Mouse (Mus musculus) midbrain, postnatal 0 days (tissue): ENCODE results near the gene Tet3. TPM values are rescaled to one million over a fixed set of nuclear protein-coding genes. Genes with fewer than 3 reads are reported as not detected.

Source experiments
- ATAC-seq: fragments of 200-750 bp; cut with Nextera tagmentation; 2 replicates; pipeline ENCODE4 v1.8.0; 2017; ENCODE audit warnings: moderate number of reproducible peaks, mild to moderate bottlenecking, moderate TSS enrichment, moderate library complexity; ENCODE audit not compliant: low FRiP score
- DNase-seq: peaks from one replicate; pipeline ENCODE4 v3.0.0-alpha.2; 2015; ENCODE audit warnings: low spot score
- H3K27ac ChIP-seq: fragments of 300-500 bp; sonication (generic); 2 replicates; pipeline ENCODE4 v1.5.1; 2014; ENCODE audit warnings: low read depth, mild to moderate bottlenecking, low read length, mixed read lengths
- H3K27me3 ChIP-seq: fragments of 300-500 bp; sonication (generic); 2 replicates; pipeline ENCODE4 v1.6.1; 2014; ENCODE audit warnings: low read length, control low read depth, mixed read lengths; ENCODE audit not compliant: insufficient read depth
- H3K36me3 ChIP-seq: fragments of 300-500 bp; sonication (generic); 2 replicates; pipeline ENCODE4 v1.6.1; 2014; ENCODE audit warnings: low read length, control low read depth, mixed read lengths; ENCODE audit not compliant: insufficient read depth
- H3K4me1 ChIP-seq: fragments of 300-500 bp; sonication (generic); 2 replicates; pipeline ENCODE4 v1.6.1; 2014; ENCODE audit warnings: mild to moderate bottlenecking, control low read depth, antibody characterized with exemption, low read length, mixed read lengths; ENCODE audit not compliant: insufficient read depth
- H3K4me2 ChIP-seq: fragments of 300-500 bp; sonication (generic); 2 replicates; pipeline ENCODE4 v1.6.1; 2014; ENCODE audit warnings: low read depth, mild to moderate bottlenecking, low read length, mixed read lengths; ENCODE audit not compliant: poor library complexity, severe bottlenecking
- H3K4me3 ChIP-seq: fragments of 300-500 bp; sonication (generic); 2 replicates; pipeline ENCODE4 v1.5.1; 2014; ENCODE audit warnings: low read depth, mild to moderate bottlenecking, low read length, moderate library complexity
- H3K9ac ChIP-seq: fragments of 300-500 bp; sonication (generic); replicated peaks from 2 replicates; pipeline ENCODE4 v1.6.1; 2014; ENCODE audit warnings: mild to moderate bottlenecking, low read length, moderate library complexity, mixed read lengths; ENCODE audit not compliant: poor library complexity, severe bottlenecking
- H3K9me3 ChIP-seq: fragments of 300-500 bp; sonication (generic); 2 replicates; pipeline ENCODE4 v1.6.1; 2016; ENCODE audit warnings: low read length, control low read depth
- CTCF ChIP-seq: IDR thresholded peaks from 2 replicates; pipeline ENCODE4 v1.5.1; 2016; ENCODE audit warnings: antibody characterized with exemption, mild to moderate bottlenecking
- WGBS: fragments of 180-500 bp; shearing (Covaris S2); extraction: QIAGEN DNeasy Blood & Tissue Kit; methylation state at CpG from one replicate; pipeline ENCODE4 v1.1.7; 2014; 5-methylcytosine and 5-hydroxymethylcytosine counted together
- polyA plus RNA-seq: library from polyadenylated mRNA; unstranded; fragments of >200 nt; fragmentation: Nextera tagmentation; extraction: Ambion mirVana; gene quantifications from 2 replicates; pipeline ENCODE4 v1.2.1, GENCODE M21; 2015
- total RNA-seq: library from RNA; depleted of rRNA; stranded (reverse); fragments of >200 nt; gene quantifications from 2 replicates; pipeline ENCODE4 v1.2.3, GENCODE M21; 2014

The Tet3 gene
- total and polyA plus RNA-seq, 2 experiments from 2014 or later, result 32.0 to 48.5 TPM

GRCm38 (mm10) chr6:83436547-83436946 lies 22.3 kb downstream of the Tet3 start:
- Histone ChIP-seq H3K27ac (no peak overlapping the region), H3K4me2 (no peak overlapping the region), H3K36me3 (no peaks in the 10 kb centered on the region), H3K4me1 (peaks cover 29% of the 10 kb centered on the region), H3K9me3 (no peaks in the 10 kb centered on the region), H3K9ac (no peak overlapping the region), H3K4me3 (no peak overlapping the region), H3K27me3 (no peaks in the 10 kb centered on the region)
- 70% methylated on average over 4 of the region's 4 CpGs for WGBS
- ATAC-seq (no peak), DNase-seq (no peak)
- TF ChIP-seq CTCF, result no peak

DNA sequence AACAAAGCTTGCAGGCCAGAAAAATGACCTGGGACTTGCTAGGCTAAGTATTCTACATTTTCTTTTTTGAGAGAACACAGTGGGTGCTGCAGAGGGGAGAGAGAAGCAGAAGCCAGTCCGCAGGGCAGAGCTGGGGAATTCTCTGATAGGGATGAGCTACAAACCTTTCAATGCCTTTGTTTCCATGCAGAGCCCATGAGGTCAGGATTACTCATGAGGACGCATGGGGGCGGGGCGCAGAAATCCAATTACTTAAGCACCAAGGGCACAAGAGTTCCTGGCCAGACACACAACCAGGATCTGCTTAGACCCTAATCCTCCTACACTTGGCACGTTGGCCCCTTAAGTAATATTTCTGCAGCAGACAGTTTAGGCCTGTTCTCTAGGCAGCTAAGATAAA lies 23.7 kb downstream of the Tet3 start:
- H3K27me3 ChIP-seq, result no peaks in the 10 kb centered on the region
- DNase-seq, result no peak
- no peaks in the 10 kb centered on the region for H3K9me3 ChIP-seq
- no peak overlapping the region for H3K9ac ChIP-seq
- ATAC-seq, result no peak
- H3K4me3 ChIP-seq, result no peak overlapping the region
- H3K36me3 ChIP-seq, result no peaks in the 10 kb centered on the region
- peaks cover 29% of the 10 kb centered on the region for H3K4me1 ChIP-seq
- 11% methylated on average over 5 of the region's 5 CpGs for WGBS
- no peak for TF ChIP-seq CTCF
- H3K4me2 ChIP-seq, result no peak overlapping the region
- H3K27ac ChIP-seq, result no peak overlapping the region

DNA sequence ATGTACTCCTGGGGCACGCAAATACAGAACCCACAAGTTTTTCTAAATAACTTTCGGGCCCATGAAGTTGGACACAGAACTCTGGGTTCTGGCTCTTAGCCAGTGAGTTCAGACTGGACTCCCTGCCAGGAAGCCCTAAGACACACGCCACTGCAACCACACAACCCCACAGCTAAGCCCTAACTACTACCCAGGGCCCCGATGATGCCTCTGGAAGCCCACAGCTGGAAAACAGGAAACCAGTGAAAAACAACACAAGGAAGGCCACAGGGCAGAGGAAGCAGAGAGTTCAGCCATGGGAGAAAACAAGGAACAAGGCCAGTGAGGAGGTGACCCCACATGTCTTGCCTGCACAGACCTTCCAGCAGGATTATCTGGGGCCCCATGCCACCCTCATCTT lies 25.3 kb downstream of the Tet3 start:
- no peaks in the 10 kb centered on the region for H3K9me3 ChIP-seq
- no peak overlapping the region for H3K27ac ChIP-seq
- no peak overlapping the region for H3K9ac ChIP-seq
- no peak overlapping the region for H3K4me3 ChIP-seq
- H3K4me1 ChIP-seq, result peaks cover 12% of the 10 kb centered on the region
- no peaks in the 10 kb centered on the region for H3K36me3 ChIP-seq
- WGBS, result 74% methylated on average over 4 of the region's 4 CpGs
- H3K4me2 ChIP-seq, result no peak overlapping the region
- no peak for TF ChIP-seq CTCF
- DNase-seq, result no peak
- ATAC-seq, result no peak
- H3K27me3 ChIP-seq, result no peaks in the 10 kb centered on the region

GRCm38 (mm10) chr6:83432966-83433365 lies 25.9 kb downstream of the Tet3 start:
- no peak for TF ChIP-seq CTCF
- Histone ChIP-seq H3K9ac (no peak overlapping the region), H3K4me3 (no peak overlapping the region), H3K4me2 (no peak overlapping the region), H3K4me1 (peaks cover 9% of the 10 kb centered on the region), H3K27me3 (no peaks in the 10 kb centered on the region), H3K9me3 (no peaks in the 10 kb centered on the region), H3K27ac (no peak overlapping the region), H3K36me3 (0 out of 2 replicates have a peak, but pooled peaks cover 2% of the 10 kb centered on the region)
- ATAC-seq (no peak), DNase-seq (no peak)
- WGBS, result 87% methylated on average over 7 of the region's 7 CpGs

DNA sequence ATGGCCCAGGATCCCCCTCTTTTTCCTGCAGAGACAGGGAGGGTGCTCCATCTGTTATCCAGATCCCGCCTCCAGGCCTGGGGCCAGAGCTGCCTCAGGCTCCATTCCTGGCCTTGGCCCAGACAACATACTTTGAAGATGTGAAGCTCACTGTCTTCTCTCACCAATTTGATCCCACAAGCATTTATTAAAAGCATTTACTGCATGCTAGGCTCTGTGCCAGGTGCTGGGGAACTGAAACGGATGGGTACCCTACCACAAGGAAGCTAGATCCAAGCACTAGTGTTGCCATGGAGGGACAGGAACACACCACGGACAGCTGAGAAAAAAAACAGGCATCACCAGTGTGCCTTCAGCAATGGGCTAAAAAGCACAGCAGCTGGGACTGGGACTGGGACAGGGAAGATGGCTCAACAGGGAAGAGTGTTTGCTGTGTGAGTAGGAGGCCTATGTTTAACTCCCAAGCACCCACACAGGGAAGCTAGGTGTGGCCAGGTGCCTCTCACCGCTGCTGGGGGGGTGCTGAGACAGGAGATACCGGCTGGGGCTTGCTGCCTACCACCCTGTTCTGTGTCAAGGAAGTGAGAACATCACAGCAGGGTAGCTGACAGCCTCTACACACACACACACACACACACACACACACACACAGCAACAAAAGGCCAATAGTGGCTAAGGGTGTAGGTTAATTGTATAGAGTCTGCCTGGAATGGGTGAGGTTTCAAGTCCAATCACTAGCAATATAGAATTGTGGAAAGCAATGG lies 30.7 kb downstream of the Tet3 start:
- WGBS, result 37% methylated on average over 5 of the region's 5 CpGs
- ATAC-seq (0 out of 2 replicates have a peak, but pooled peaks have one; percentile 18), DNase-seq (peak; percentile 72)
- H3K36me3 ChIP-seq, result 0 out of 2 replicates have a peak, but pooled peaks cover 5% of the 10 kb centered on the region
- H3K4me3 ChIP-seq, result no peak overlapping the region
- no peaks in the 10 kb centered on the region for H3K27me3 ChIP-seq
- H3K4me2 ChIP-seq, result no peak overlapping the region
- peaks cover 4% of the 10 kb centered on the region; the same call in 1 of the 2 replicates for H3K4me1 ChIP-seq
- no peak for TF ChIP-seq CTCF
- H3K27ac ChIP-seq, result peak overlapping the region; percentile 47; the same call in 1 of the 2 replicates
- 0 out of 2 replicates have a peak overlapping the region, but pooled peaks have one; percentile 2 for H3K9ac ChIP-seq
- H3K9me3 ChIP-seq, result no peaks in the 10 kb centered on the region

- Histone ChIP-seq H3K27me3 (no peaks in the 10 kb centered on the region), H3K4me1 (peaks cover 4% of the 10 kb centered on the region; the same call in 1 of the 2 replicates), H3K9me3 (no peaks in the 10 kb centered on the region), H3K4me3 (no peak overlapping the region), H3K9ac (0 out of 2 replicates have a peak overlapping the region, but pooled peaks have one; percentile 2), H3K36me3 (0 out of 2 replicates have a peak, but pooled peaks cover 5% of the 10 kb centered on the region), H3K27ac (0 out of 2 replicates have a peak overlapping the region, but pooled peaks have one; percentile 47), H3K4me2 (no peak overlapping the region)
- no peak for TF ChIP-seq CTCF
- DNase-seq (no peak), ATAC-seq (no peak)
- WGBS, result 34% methylated on average over 6 of the region's 6 CpGs
These were observed 31.4 kb downstream of the Tet3 start for GRCm38 (mm10) chr6:83427512-83427911.
